Mouse (Mus musculus): Measurements from ENCODE around the gene Dkk2. TPM values are rescaled to one million over a fixed set of nuclear protein-coding genes. Genes with fewer than 3 reads are reported as not detected.

Dkk2 gene
- polyA plus RNA-seq, 1 experiment from 2014 or later = 6.6 TPM

GRCm38 (mm10) chr3:132134502-132134901 lies 49.4 kb downstream of the Dkk2 start:
- no peaks in the 10 kb centered on the region for H3K4me1 ChIP-seq (ENCODE audit: control insufficient read depth, insufficient read depth, low read length)
- no peak overlapping the region for H3K4me3 ChIP-seq (ENCODE audit: low read depth, low read length)
- H3K9ac ChIP-seq (ENCODE audit: low read length) = no peak overlapping the region
- WGBS = 66% methylated on average over 1 of the region's 1 CpGs
- H3K36me3 ChIP-seq (ENCODE audit: control insufficient read depth, insufficient read depth, low read length) = no peaks in the 10 kb centered on the region
- no peak overlapping the region for H3K27ac ChIP-seq (ENCODE audit: low read depth, low read length)
- ATAC-seq (ENCODE audit: insufficient read depth, low FRiP score, low TSS enrichment) (no peak), DNase-seq (ENCODE audit: low spot score) (no peak)
- no peak overlapping the region for H3K4me2 ChIP-seq (ENCODE audit: low read depth)
- no peaks in the 10 kb centered on the region for H3K9me3 ChIP-seq (ENCODE audit: control insufficient read depth, low read length)
- H3K27me3 ChIP-seq (ENCODE audit: control insufficient read depth, insufficient read depth, low read length) = no peaks in the 10 kb centered on the region

DNA sequence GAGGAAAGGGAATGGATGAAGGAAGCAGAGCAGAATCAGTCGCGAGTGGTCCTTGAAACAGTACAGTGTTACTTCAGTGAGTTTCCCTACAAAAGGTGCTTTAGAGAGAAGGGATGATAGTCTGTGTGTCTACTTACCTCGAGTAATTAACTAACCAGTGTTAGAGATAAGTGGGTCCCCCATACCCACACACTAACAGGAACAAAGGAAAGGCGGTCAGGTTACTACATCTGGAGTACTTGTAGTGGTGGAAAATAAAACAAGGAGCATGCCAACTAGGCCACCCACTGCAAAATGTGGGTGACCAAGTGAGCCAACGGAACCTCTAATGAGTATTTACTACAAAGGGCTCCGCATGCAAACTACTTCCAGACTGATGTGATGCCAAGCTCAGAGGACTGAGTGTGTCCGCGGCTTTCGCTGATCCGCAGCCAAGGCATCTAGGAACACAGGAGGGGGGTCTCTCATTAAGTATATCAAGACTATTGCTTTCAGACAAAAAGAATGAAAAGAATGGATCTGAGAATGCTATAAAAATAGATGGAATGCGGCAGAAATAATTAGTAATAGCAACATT lies 52.8 kb downstream of the Dkk2 start:
- 84% methylated on average over 11 of the region's 11 CpGs for WGBS
- DNase-seq (ENCODE audit: low spot score) = no peak

DNA sequence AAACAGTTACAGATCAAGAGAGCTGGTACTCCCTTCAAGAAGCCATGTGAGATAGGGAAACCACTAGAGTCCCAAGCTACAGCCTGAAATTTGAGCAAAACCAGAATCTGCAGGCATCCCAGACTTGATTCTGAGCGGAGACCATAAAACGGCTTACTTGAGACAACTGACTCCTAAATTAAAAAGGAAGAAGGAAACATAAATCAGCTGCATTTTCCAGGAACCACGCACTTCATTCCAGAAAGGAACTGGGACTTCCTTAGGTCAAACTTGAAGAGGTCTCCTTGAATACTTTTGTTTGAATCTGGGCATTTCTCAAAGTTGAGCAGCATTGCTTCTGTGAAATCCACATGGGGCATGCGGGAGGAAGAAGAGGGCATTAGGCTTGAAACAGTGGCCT lies 55.9 kb downstream of the Dkk2 start:
- H3K36me3 ChIP-seq (ENCODE audit: control insufficient read depth, insufficient read depth, low read length) = no peaks in the 10 kb centered on the region
- H3K27ac ChIP-seq (ENCODE audit: low read depth, low read length) = no peak overlapping the region
- H3K9me3 ChIP-seq (ENCODE audit: control insufficient read depth, low read length) = no peaks in the 10 kb centered on the region
- ATAC-seq (ENCODE audit: insufficient read depth, low FRiP score, low TSS enrichment) (no peak), DNase-seq (ENCODE audit: low spot score) (no peak)
- no peak overlapping the region for H3K4me3 ChIP-seq (ENCODE audit: low read depth, low read length)
- WGBS = 70% methylated on average over 4 of the region's 4 CpGs
- H3K9ac ChIP-seq (ENCODE audit: low read length) = no peak overlapping the region
- H3K27me3 ChIP-seq (ENCODE audit: control insufficient read depth, insufficient read depth, low read length) = no peaks in the 10 kb centered on the region
- no peak overlapping the region for H3K4me2 ChIP-seq (ENCODE audit: low read depth)
- no peaks in the 10 kb centered on the region for H3K4me1 ChIP-seq (ENCODE audit: control insufficient read depth, insufficient read depth, low read length)

More for the DNA sequence above, 52.8 kb downstream of the Dkk2 start:
- no peak overlapping the region for H3K4me2 ChIP-seq (ENCODE audit: low read depth)
- H3K4me3 ChIP-seq (ENCODE audit: low read depth, low read length) = no peak overlapping the region
- H3K4me1 ChIP-seq (ENCODE audit: control insufficient read depth, insufficient read depth, low read length) = no peaks in the 10 kb centered on the region
- ATAC-seq (ENCODE audit: insufficient read depth, low FRiP score, low TSS enrichment) = no peak
- H3K36me3 ChIP-seq (ENCODE audit: control insufficient read depth, insufficient read depth, low read length) = no peaks in the 10 kb centered on the region
- H3K9ac ChIP-seq (ENCODE audit: low read length) = no peak overlapping the region
- no peaks in the 10 kb centered on the region for H3K27me3 ChIP-seq (ENCODE audit: control insufficient read depth, insufficient read depth, low read length)
- H3K27ac ChIP-seq (ENCODE audit: low read depth, low read length) = no peak overlapping the region
- H3K9me3 ChIP-seq (ENCODE audit: control insufficient read depth, low read length) = no peaks in the 10 kb centered on the region

DNA sequence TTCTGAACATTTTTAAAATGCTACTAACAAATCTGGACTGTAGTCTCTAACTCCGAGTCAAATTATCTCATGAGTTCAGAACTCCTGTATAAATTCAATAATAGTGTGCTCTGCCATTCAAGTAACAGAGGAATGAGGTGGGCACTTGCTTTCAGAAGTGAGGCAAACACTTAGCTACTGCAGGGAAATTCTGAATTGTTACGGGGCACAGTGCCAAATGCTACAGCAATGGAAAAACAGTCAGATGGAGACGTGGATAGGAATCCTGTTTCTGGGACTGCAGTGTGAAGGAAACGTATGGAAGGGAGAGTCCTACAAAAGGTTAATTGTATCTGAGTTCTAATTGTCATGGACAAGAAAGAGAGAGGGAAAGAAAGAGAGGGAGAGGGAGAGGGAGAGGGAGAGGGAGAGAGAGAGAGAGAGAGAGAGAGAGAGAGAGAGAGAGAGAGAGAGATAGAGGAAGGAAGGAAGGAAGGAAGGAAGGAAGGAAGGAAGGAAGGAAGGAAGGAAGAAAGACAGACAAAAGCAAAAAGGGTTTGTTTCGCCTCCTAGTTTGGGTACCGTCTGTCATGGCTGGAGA lies 64.4 kb downstream of the Dkk2 start:
- no peak overlapping the region for H3K27ac ChIP-seq (ENCODE audit: low read depth, low read length)
- no peak overlapping the region for H3K4me2 ChIP-seq (ENCODE audit: low read depth)
- no peaks in the 10 kb centered on the region for H3K9me3 ChIP-seq (ENCODE audit: control insufficient read depth, low read length)
- ATAC-seq (ENCODE audit: insufficient read depth, low FRiP score, low TSS enrichment) (no peak), DNase-seq (ENCODE audit: low spot score) (no peak)
- no peaks in the 10 kb centered on the region for H3K4me1 ChIP-seq (ENCODE audit: control insufficient read depth, insufficient read depth, low read length)
- H3K36me3 ChIP-seq (ENCODE audit: control insufficient read depth, insufficient read depth, low read length) = no peaks in the 10 kb centered on the region
- H3K9ac ChIP-seq (ENCODE audit: low read length) = no peak overlapping the region
- WGBS = 71% methylated on average over 6 of the region's 6 CpGs
- no peaks in the 10 kb centered on the region for H3K27me3 ChIP-seq (ENCODE audit: control insufficient read depth, insufficient read depth, low read length)
- H3K4me3 ChIP-seq (ENCODE audit: low read depth, low read length) = no peak overlapping the region

- no peaks in the 10 kb centered on the region for H3K9me3 ChIP-seq (ENCODE audit: control insufficient read depth, low read length)
- ATAC-seq (ENCODE audit: insufficient read depth, low FRiP score, low TSS enrichment) = no peak
- H3K27me3 ChIP-seq (ENCODE audit: control insufficient read depth, insufficient read depth, low read length) = no peaks in the 10 kb centered on the region
- H3K27ac ChIP-seq (ENCODE audit: low read depth, low read length) = no peak overlapping the region
- no peaks in the 10 kb centered on the region for H3K36me3 ChIP-seq (ENCODE audit: control insufficient read depth, insufficient read depth, low read length)
- H3K4me2 ChIP-seq (ENCODE audit: low read depth) = no peak overlapping the region
- no peaks in the 10 kb centered on the region for H3K4me1 ChIP-seq (ENCODE audit: control insufficient read depth, insufficient read depth, low read length)
- no peak overlapping the region for H3K9ac ChIP-seq (ENCODE audit: low read length)
- no peak for DNase-seq (ENCODE audit: low spot score)
- WGBS = 90% methylated on average over 2 of the region's 2 CpGs
- no peak overlapping the region for H3K4me3 ChIP-seq (ENCODE audit: low read depth, low read length)
These were observed 73.7 kb downstream of the Dkk2 start for GRCm38 (mm10) chr3:132158817-132159216.

DNA sequence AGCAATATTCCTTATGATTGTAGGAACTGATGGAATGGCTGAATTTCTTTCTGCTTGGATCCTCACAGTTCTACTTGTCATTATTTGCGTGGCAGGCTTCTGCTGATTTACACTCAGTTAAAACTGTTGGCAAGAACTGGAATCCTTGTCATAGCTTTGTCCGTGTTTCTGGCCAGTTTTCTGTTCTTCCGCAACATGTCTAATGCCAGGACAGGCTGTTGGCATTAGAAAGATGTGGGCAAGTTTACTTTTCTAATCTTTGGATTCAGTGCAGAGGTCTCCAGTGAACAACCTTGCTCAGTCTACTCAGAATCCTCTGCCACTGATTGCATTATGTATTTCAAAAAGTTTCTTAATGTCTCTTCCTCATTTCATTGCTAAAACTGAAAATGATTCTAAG lies 83.8 kb downstream of the Dkk2 start:
- no peak for ATAC-seq (ENCODE audit: insufficient read depth, low FRiP score, low TSS enrichment)
- WGBS = 94% methylated on average over 3 of the region's 3 CpGs
- no peak overlapping the region for H3K4me3 ChIP-seq (ENCODE audit: low read depth, low read length)
- no peaks in the 10 kb centered on the region for H3K9me3 ChIP-seq (ENCODE audit: control insufficient read depth, low read length)
- H3K9ac ChIP-seq (ENCODE audit: low read length) = no peak overlapping the region
- no peak overlapping the region for H3K27ac ChIP-seq (ENCODE audit: low read depth, low read length)
- no peak for DNase-seq (ENCODE audit: low spot score)
- no peak overlapping the region for H3K4me2 ChIP-seq (ENCODE audit: low read depth)
- H3K36me3 ChIP-seq (ENCODE audit: control insufficient read depth, insufficient read depth, low read length) = no peaks in the 10 kb centered on the region
- no peaks in the 10 kb centered on the region for H3K4me1 ChIP-seq (ENCODE audit: control insufficient read depth, insufficient read depth, low read length)
- no peaks in the 10 kb centered on the region for H3K27me3 ChIP-seq (ENCODE audit: control insufficient read depth, insufficient read depth, low read length)

- WGBS = 87% methylated on average over 12 of the region's 12 CpGs
- Histone ChIP-seq H3K9ac (ENCODE audit: low read length) (no peak overlapping the region), H3K9me3 (ENCODE audit: control insufficient read depth, low read length) (no peaks in the 10 kb centered on the region), H3K4me2 (ENCODE audit: low read depth) (no peak overlapping the region), H3K27me3 (ENCODE audit: control insufficient read depth, insufficient read depth, low read length) (no peaks in the 10 kb centered on the region), H3K27ac (ENCODE audit: low read depth, low read length) (no peak overlapping the region), H3K36me3 (ENCODE audit: control insufficient read depth, insufficient read depth, low read length) (no peaks in the 10 kb centered on the region), H3K4me1 (ENCODE audit: control insufficient read depth, insufficient read depth, low read length) (no peaks in the 10 kb centered on the region), H3K4me3 (ENCODE audit: low read depth, low read length) (no peak overlapping the region)
- DNase-seq (ENCODE audit: low spot score) (no peak), ATAC-seq (ENCODE audit: insufficient read depth, low FRiP score, low TSS enrichment) (no peak)
These were observed 101.9 kb downstream of the Dkk2 start for GRCm38 (mm10) chr3:132186888-132187552.

GRCm38 (mm10) chr3:132201950-132202349 lies 116.9 kb downstream of the Dkk2 start:
- no peak overlapping the region for H3K4me3 ChIP-seq (ENCODE audit: low read depth, low read length)
- no peak overlapping the region for H3K4me2 ChIP-seq (ENCODE audit: low read depth)
- WGBS = 84% methylated on average over 4 of the region's 4 CpGs

DNA sequence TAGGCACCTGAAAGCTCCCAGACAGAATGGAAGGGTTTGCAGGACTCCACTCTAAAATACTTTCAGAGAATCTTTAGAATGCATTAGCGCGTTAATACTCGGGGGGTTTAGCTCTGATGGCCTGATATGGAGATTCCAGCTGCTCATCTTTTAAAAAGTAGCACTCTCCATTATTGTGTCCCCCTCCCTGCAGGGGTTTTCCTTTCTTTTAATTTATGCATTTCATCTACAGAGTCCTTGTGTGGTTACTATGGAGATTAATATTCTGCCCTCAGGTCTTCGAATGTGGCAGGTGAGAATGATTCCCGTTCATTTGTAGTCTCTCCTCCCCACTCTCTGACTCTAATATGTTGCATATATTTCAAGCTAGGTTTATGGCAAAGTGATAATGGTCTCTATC lies 117.6 kb downstream of the Dkk2 start:
- no peak overlapping the region for H3K27ac ChIP-seq (ENCODE audit: low read depth, low read length)
- H3K9ac ChIP-seq (ENCODE audit: low read length) = no peak overlapping the region
- H3K4me1 ChIP-seq (ENCODE audit: control insufficient read depth, insufficient read depth, low read length) = no peaks in the 10 kb centered on the region
- H3K4me2 ChIP-seq (ENCODE audit: low read depth) = no peak overlapping the region
- no peaks in the 10 kb centered on the region for H3K36me3 ChIP-seq (ENCODE audit: control insufficient read depth, insufficient read depth, low read length)
- no peak for ATAC-seq (ENCODE audit: insufficient read depth, low FRiP score, low TSS enrichment)
- 88% methylated on average over 5 of the region's 5 CpGs for WGBS
- no peak overlapping the region for H3K4me3 ChIP-seq (ENCODE audit: low read depth, low read length)
- no peaks in the 10 kb centered on the region for H3K27me3 ChIP-seq (ENCODE audit: control insufficient read depth, insufficient read depth, low read length)
- DNase-seq (ENCODE audit: low spot score) = no peak
- H3K9me3 ChIP-seq (ENCODE audit: control insufficient read depth, low read length) = no peaks in the 10 kb centered on the region

More at GRCm38 (mm10) chr3:132201950-132202349, 116.9 kb downstream of the Dkk2 start:
- Histone ChIP-seq H3K9me3 (ENCODE audit: control insufficient read depth, low read length) (no peaks in the 10 kb centered on the region), H3K27ac (ENCODE audit: low read depth, low read length) (no peak overlapping the region), H3K4me1 (ENCODE audit: control insufficient read depth, insufficient read depth, low read length) (no peaks in the 10 kb centered on the region), H3K9ac (ENCODE audit: low read length) (no peak overlapping the region), H3K27me3 (ENCODE audit: control insufficient read depth, insufficient read depth, low read length) (no peaks in the 10 kb centered on the region), H3K36me3 (ENCODE audit: control insufficient read depth, insufficient read depth, low read length) (no peaks in the 10 kb centered on the region)
- DNase-seq (ENCODE audit: low spot score) (no peak), ATAC-seq (ENCODE audit: insufficient read depth, low FRiP score, low TSS enrichment) (no peak)

Data from neural tube, embryonic 11.5 days (tissue).